Mouse (Mus musculus): ENCODE measurements at regions not wholly inside any gene's neighbourhood (a gene's known extent, or its start where the extent isn't known, plus 50 kb on each side); places are given as distances from the start of the nearest gene placed in this dataset.
A peak's percentile ranks its signal among the peaks of the same experiment; 100 is the strongest.

GRCm38 (mm10) chr9:43879220-43879968 lies 135.6 kb downstream of the Nectin1 start:
- Histone ChIP-seq H3K9ac (replicated peaks; ENCODE audit: low read depth, low read length) (no peak overlapping the region), H3K27me3 (ENCODE audit: control insufficient read depth, insufficient read depth, low read length) (peaks cover 28% of the 10 kb centered on the region), H3K4me2 (replicated peaks; ENCODE audit: low read depth, low read length) (peak overlapping the region; percentile 25), H3K9me3 (ENCODE audit: control insufficient read depth, low read depth, low read length) (no peaks in the 10 kb centered on the region), H3K27ac (ENCODE audit: low read length) (no peak overlapping the region), H3K4me1 (ENCODE audit: control insufficient read depth, insufficient read depth, low read length) (peaks cover 6% of the 10 kb centered on the region; the same call in 1 of the 2 replicates), H3K4me3 (ENCODE audit: low read depth, low read length) (peak overlapping the region; percentile 19), H3K36me3 (ENCODE audit: control insufficient read depth, insufficient read depth, low read length) (no peaks in the 10 kb centered on the region)
- ATAC-seq (ENCODE audit: insufficient number of reproducible peaks, insufficient read depth, low FRiP score, low read depth) = no peak
- 3% methylated on average over 24 of the region's 24 CpGs for WGBS

GRCm38 (mm10) chr9:43879969-43880396 lies 136.2 kb downstream of the Nectin1 start:
- Histone ChIP-seq H3K4me3 (ENCODE audit: low read depth, low read length) (peak overlapping the region; percentile 19), H3K4me2 (replicated peaks; ENCODE audit: low read depth, low read length) (peak overlapping the region; percentile 25), H3K27me3 (ENCODE audit: control insufficient read depth, insufficient read depth, low read length) (peaks cover 28% of the 10 kb centered on the region), H3K36me3 (ENCODE audit: control insufficient read depth, insufficient read depth, low read length) (no peaks in the 10 kb centered on the region), H3K4me1 (ENCODE audit: control insufficient read depth, insufficient read depth, low read length) (peaks cover 6% of the 10 kb centered on the region; the same call in 1 of the 2 replicates), H3K9ac (replicated peaks; ENCODE audit: low read depth, low read length) (no peak overlapping the region), H3K9me3 (ENCODE audit: control insufficient read depth, low read depth, low read length) (no peaks in the 10 kb centered on the region), H3K27ac (ENCODE audit: low read length) (no peak overlapping the region)
- WGBS = under 1% methylated on average over 26 of the region's 26 CpGs
- ATAC-seq (ENCODE audit: insufficient number of reproducible peaks, insufficient read depth, low FRiP score, low read depth) = no peak

GRCm38 (mm10) chr9:43893086-43893485 lies 149.3 kb downstream of the Nectin1 start:
- Histone ChIP-seq H3K9me3 (ENCODE audit: control insufficient read depth, low read depth, low read length) (no peaks in the 10 kb centered on the region), H3K9ac (replicated peaks; ENCODE audit: low read depth, low read length) (no peak overlapping the region), H3K4me1 (ENCODE audit: control insufficient read depth, insufficient read depth, low read length) (no peaks in the 10 kb centered on the region), H3K4me3 (ENCODE audit: low read depth, low read length) (no peak overlapping the region), H3K36me3 (ENCODE audit: control insufficient read depth, insufficient read depth, low read length) (no peaks in the 10 kb centered on the region), H3K27ac (ENCODE audit: low read length) (no peak overlapping the region), H3K4me2 (replicated peaks; ENCODE audit: low read depth, low read length) (no peak overlapping the region), H3K27me3 (ENCODE audit: control insufficient read depth, insufficient read depth, low read length) (no peaks in the 10 kb centered on the region)
- ATAC-seq (ENCODE audit: insufficient number of reproducible peaks, insufficient read depth, low FRiP score, low read depth) = no peak
- 60% methylated on average over 6 of the region's 6 CpGs for WGBS

- Histone ChIP-seq H3K4me1 (ENCODE audit: control insufficient read depth, insufficient read depth, low read length) (no peaks in the 10 kb centered on the region), H3K9ac (replicated peaks; ENCODE audit: low read depth, low read length) (no peak overlapping the region), H3K4me3 (ENCODE audit: low read depth, low read length) (no peak overlapping the region), H3K4me2 (replicated peaks; ENCODE audit: low read depth, low read length) (no peak overlapping the region), H3K27me3 (ENCODE audit: control insufficient read depth, insufficient read depth, low read length) (no peaks in the 10 kb centered on the region), H3K27ac (ENCODE audit: low read length) (no peak overlapping the region), H3K36me3 (ENCODE audit: control insufficient read depth, insufficient read depth, low read length) (no peaks in the 10 kb centered on the region), H3K9me3 (ENCODE audit: control insufficient read depth, low read depth, low read length) (no peaks in the 10 kb centered on the region)
- WGBS = 51% methylated on average over 4 of the region's 4 CpGs
- ATAC-seq (ENCODE audit: insufficient number of reproducible peaks, insufficient read depth, low FRiP score, low read depth) = no peak
These were observed 143.9 kb upstream of the Thy1 start for GRCm38 (mm10) chr9:43899239-43899638.

GRCm38 (mm10) chr9:43908325-43908724 lies 134.9 kb upstream of the Thy1 start:
- H3K9ac ChIP-seq (replicated peaks; ENCODE audit: low read depth, low read length) = no peak overlapping the region
- no peak overlapping the region for H3K4me2 ChIP-seq (replicated peaks; ENCODE audit: low read depth, low read length)
- no peaks in the 10 kb centered on the region for H3K9me3 ChIP-seq (ENCODE audit: control insufficient read depth, low read depth, low read length)
- no peak overlapping the region for H3K27ac ChIP-seq (ENCODE audit: low read length)
- no peaks in the 10 kb centered on the region for H3K4me1 ChIP-seq (ENCODE audit: control insufficient read depth, insufficient read depth, low read length)
- WGBS = 82% methylated on average over 4 of the region's 4 CpGs
- no peaks in the 10 kb centered on the region for H3K27me3 ChIP-seq (ENCODE audit: control insufficient read depth, insufficient read depth, low read length)
- ATAC-seq (ENCODE audit: insufficient number of reproducible peaks, insufficient read depth, low FRiP score, low read depth) = no peak
- no peaks in the 10 kb centered on the region for H3K36me3 ChIP-seq (ENCODE audit: control insufficient read depth, insufficient read depth, low read length)
- H3K4me3 ChIP-seq (ENCODE audit: low read depth, low read length) = no peak overlapping the region

- ATAC-seq (ENCODE audit: insufficient number of reproducible peaks, insufficient read depth, low FRiP score, low read depth) = no peak
- Histone ChIP-seq H3K27me3 (ENCODE audit: control insufficient read depth, insufficient read depth, low read length) (no peaks in the 10 kb centered on the region), H3K9me3 (ENCODE audit: control insufficient read depth, low read depth, low read length) (no peaks in the 10 kb centered on the region), H3K4me3 (ENCODE audit: low read depth, low read length) (no peak overlapping the region), H3K27ac (ENCODE audit: low read length) (no peak overlapping the region), H3K4me1 (ENCODE audit: control insufficient read depth, insufficient read depth, low read length) (no peaks in the 10 kb centered on the region), H3K36me3 (ENCODE audit: control insufficient read depth, insufficient read depth, low read length) (no peaks in the 10 kb centered on the region), H3K9ac (replicated peaks; ENCODE audit: low read depth, low read length) (no peak overlapping the region), H3K4me2 (replicated peaks; ENCODE audit: low read depth, low read length) (no peak overlapping the region)
- WGBS = 50% methylated on average over 5 of the region's 5 CpGs
These were observed 128.2 kb upstream of the Thy1 start for GRCm38 (mm10) chr9:43915015-43915414.

- Histone ChIP-seq H3K4me3 (ENCODE audit: low read depth, low read length) (no peak overlapping the region), H3K27ac (ENCODE audit: low read length) (no peak overlapping the region), H3K4me1 (ENCODE audit: control insufficient read depth, insufficient read depth, low read length) (no peaks in the 10 kb centered on the region), H3K4me2 (replicated peaks; ENCODE audit: low read depth, low read length) (no peak overlapping the region), H3K27me3 (ENCODE audit: control insufficient read depth, insufficient read depth, low read length) (no peaks in the 10 kb centered on the region), H3K9me3 (ENCODE audit: control insufficient read depth, low read depth, low read length) (no peaks in the 10 kb centered on the region), H3K36me3 (ENCODE audit: control insufficient read depth, insufficient read depth, low read length) (no peaks in the 10 kb centered on the region), H3K9ac (replicated peaks; ENCODE audit: low read depth, low read length) (no peak overlapping the region)
- WGBS = 39% methylated on average over 10 of the region's 10 CpGs
- ATAC-seq (ENCODE audit: insufficient number of reproducible peaks, insufficient read depth, low FRiP score, low read depth) = no peak
These were observed 125.7 kb upstream of the Thy1 start for GRCm38 (mm10) chr9:43917467-43917866.

- 78% methylated on average over 17 of the region's 17 CpGs for WGBS
- no peaks in the 10 kb centered on the region for H3K4me1 ChIP-seq (ENCODE audit: control insufficient read depth, insufficient read depth, low read length)
- no peak overlapping the region for H3K9ac ChIP-seq (replicated peaks; ENCODE audit: low read depth, low read length)
- no peaks in the 10 kb centered on the region for H3K27me3 ChIP-seq (ENCODE audit: control insufficient read depth, insufficient read depth, low read length)
- no peak for ATAC-seq (ENCODE audit: insufficient number of reproducible peaks, insufficient read depth, low FRiP score, low read depth)
- no peak overlapping the region for H3K27ac ChIP-seq (ENCODE audit: low read length)
- no peak overlapping the region for H3K4me2 ChIP-seq (replicated peaks; ENCODE audit: low read depth, low read length)
- no peak overlapping the region for H3K4me3 ChIP-seq (ENCODE audit: low read depth, low read length)
- H3K9me3 ChIP-seq (ENCODE audit: control insufficient read depth, low read depth, low read length) = no peaks in the 10 kb centered on the region
- no peaks in the 10 kb centered on the region for H3K36me3 ChIP-seq (ENCODE audit: control insufficient read depth, insufficient read depth, low read length)
These were observed 124.2 kb upstream of the Thy1 start for GRCm38 (mm10) chr9:43919010-43919409.
